Mouse (Mus musculus) layer of hippocampus, adult 18-20 months (tissue): ENCODE measurements at regions not wholly inside any gene's neighbourhood (a gene's known extent, or its start where the extent isn't known, plus 50 kb on each side); places are given as distances from the start of the nearest gene placed in this dataset.
A peak's percentile ranks its signal among the peaks of the same experiment; 100 is the strongest.

ENCODE experiments used
- DNase-seq, 2 experiments: peaks; one replicate each; pipeline ENCODE4 v3.0.0; 2022; ENCODE audit warnings: low spot score in 2 of 2

DNA sequence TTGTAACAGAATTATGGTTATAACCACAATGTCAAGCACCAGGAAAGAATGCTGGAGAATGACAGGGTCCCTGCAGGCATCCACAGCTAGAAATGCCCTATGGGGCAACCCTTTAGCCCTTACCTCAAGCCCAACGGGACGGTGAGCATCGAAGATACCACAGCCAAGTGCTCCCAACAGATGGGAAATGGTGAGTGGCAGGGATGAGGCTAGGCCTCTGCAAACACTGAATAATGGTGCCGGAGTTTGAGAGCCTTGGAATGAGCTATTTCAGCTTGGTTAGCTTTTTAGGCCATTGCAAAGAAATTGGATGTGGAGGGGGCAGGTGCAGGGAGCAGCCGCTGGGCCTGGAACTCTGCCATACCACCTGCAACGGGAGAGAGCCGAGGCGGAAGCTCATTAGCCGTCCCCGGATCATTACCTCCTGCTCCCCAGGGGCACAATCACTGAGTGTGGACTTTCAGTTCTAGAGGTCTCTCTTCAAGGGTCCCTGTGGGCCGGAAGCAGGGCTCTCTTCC is 117.9 kb downstream of the Usp31 start:
- DNase-seq: no peak

- DNase-seq: no peak
Observed at GRCm38 (mm10) chr7:121587713-121588112, 119.3 kb downstream of the Usp31 start.

GRCm38 (mm10) chr7:121585721-121586120 is 121.3 kb downstream of the Usp31 start:
- no peak for DNase-seq

DNA sequence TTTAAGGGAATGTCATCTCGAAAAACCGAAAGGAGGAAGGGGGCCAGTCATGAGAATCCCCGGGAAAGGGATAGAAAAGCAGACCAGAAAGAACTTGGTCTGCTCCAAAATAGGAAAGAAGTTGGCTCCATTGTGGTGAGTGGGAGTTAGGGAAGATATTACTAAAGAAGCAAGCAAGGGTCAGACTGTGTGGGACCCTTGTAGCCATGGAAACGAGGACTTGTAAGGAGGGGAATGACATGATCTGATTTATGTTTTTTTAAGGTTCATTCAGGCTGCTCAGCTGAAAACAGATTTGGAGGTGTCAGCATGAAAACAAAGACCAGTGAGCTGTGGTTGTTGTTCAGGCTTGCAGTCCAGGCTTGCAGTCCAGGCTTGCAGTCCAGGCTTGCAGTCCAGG is 127.6 kb downstream of the Usp31 start:
- no peak for DNase-seq

DNA sequence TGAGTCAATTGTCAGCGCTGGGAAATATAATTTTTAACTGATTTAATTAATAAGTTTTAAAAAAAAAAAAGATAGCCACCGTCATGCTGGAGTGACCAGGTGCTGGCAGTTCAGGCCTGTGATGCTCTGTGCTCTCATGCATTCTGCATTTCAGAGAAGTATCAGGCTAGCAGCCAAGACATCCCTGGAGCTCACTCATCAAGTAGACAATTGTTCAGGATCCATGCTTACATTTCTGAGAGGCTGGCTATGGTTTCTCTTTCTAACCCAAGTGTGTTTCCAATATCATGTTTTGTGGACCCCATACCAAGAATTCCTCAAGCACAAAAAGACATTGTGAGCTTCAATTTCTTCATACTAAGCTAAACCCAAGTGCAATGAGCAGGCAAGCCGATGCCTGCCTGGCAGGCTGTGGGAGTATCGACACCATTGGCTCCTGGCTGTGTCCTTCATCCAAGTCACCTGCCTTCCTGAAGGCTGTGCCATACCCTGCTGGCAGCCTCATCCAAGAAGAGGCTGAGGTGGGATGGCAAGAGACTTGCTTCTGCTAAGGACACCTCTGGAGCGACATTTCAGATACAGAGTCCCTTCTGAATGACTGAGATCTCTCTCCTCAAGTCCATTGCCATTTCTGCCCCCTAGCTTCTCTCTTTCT is 134.2 kb downstream of the Usp31 start:
- no peak for DNase-seq

DNA sequence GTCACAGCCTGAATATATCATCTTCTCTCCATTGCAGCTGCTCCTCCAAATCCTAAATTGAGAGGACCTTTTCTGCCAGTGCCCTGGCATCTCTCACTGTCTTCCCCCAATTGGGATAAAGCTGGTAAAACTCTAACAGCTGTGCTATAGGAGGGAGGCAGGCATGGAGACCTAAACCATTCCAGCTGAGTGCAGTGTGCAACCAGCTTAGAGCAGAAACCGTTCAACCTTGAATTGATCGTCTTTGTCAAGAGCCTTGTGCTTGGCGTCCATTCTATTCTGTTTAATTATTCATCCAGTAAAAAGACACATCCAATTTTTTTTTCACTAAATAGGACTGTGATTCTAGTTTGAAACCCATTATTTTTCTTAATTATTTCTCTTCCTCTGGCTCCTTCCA is 135.3 kb downstream of the Usp31 start:
- DNase-seq: no peak

GRCm38 (mm10) chr7:121571292-121571691 is 135.8 kb downstream of the Usp31 start:
- no peak for DNase-seq

- DNase-seq: no peak
Observed at GRCm38 (mm10) chr7:121569248-121569647, 137.8 kb downstream of the Usp31 start.

DNA sequence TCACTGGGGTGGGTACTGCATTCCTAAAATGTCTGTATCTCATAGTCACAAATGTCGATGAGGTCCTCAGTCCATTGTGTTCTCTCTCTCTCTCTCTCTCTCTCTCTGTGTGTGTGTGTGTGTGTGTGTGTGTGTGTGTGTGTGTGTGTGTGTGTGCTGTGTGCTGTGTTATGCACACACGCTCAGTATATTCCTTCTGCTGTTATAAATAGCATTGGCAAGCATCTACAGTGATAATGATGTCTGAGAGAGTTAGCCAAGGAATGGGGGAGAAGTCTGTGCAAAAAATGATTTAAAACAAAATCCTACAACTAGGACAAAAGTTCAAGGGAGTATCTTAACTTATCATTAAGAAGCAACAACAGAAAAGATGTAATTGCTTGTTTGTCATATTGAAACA is 139.0 kb downstream of the Usp31 start:
- no peak for DNase-seq

DNA sequence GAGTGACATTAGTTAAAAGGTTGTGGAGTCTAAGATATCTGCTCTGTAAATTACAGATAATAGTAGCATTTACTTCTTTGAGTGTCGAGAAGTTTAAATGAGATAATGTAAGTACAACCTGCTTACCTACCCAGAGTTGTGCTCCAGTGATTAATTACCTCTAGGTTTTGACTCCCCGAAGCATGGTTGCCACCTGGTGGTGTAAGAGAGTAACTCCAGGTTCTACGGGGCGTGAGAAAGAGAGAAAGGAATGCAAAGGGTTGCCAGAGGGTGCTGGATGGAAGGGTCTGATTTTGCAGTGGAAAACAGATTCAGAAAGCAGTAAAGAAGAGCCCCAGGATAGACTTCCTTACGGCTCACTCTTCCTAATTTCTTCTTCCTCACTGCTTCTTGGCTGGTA is 143.5 kb downstream of the Usp31 start:
- DNase-seq: peak; percentile 27 to 57

DNA sequence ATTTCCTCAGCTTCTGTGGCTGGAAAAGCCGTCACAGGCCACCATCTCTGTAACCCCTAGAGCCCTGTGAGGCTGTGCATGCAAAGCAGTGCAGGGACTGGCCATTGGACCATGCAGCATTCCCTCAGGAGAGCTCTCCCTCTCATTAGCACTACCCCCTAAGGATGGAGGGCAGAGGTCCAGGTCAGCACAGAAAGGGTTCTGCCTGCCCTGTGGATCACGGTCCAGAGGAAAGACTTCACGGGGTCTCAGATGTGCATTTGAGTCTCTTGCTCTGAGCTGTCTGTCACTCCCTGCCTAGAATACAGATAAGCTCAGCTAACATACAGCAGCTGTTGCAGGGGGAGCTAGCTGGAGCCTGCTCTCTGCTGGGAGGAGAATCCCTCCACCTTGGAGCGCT is 151.6 kb downstream of the Usp31 start:
- no peak for DNase-seq
